Mouse (Mus musculus) right cerebral cortex, adult 18-20 months (tissue): ENCODE results near the gene Ubr7.

Experiments
- DNase-seq: peaks from one replicate; pipeline ENCODE4 v3.0.0; 2022; ENCODE audit warnings: mixed read lengths

The Ubr7 gene

DNA sequence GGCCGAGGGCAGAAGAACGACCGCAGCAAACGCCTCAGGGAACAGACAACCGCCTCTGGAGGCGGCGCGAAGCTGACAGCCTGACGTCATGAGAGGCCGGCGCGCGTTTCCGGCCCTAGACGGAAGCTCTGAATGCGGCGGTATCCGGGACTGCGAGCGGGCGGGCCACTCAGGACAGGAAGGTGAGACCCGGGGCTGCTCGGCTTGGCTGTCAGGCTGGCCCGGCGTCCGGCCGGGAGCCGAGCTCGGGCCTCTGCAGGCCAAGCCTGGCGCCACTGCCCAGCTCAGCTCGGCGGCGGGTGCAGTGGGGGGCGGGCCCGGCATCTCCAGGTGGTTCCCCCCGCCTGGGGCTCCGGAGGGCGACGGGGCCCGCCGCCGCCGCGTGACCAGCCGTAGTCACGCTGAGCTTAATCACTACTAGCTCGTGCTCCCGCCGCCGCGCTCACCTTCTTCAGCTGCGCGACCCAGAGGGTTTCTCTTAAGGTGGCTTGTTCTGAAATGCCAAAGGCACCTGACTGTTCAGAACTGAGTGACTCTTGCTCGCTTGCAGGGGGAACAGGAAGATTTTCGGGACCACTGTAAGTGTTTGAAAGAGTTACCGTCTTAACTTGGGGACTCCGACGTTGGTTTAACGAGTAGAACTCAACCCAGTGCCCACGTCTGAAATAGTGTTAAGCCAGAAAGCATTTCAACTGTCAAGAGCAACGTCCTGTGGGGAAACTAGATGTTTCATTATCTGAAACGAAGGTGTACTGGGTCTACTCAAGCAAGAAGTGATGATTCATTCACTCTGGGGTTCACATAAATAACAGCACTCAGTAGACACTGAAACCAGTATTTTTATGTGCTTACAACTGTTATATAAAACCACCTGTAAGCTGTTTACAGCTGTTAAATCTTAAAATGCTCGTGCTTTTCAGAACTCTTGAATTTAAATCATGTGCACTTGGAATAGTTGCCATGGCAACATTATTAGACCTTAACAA, 13.9 kb upstream of the Ubr7 start, which contains the start of the genes Moap1 and Tmem251:
Moap1 (minus strand) TSS at position 73 of the 986 bp plus-strand sequence.
Tmem251 (plus strand) TSS at position 174 of the 986 bp plus-strand sequence.
- DNase-seq: peak; percentile 93

DNA sequence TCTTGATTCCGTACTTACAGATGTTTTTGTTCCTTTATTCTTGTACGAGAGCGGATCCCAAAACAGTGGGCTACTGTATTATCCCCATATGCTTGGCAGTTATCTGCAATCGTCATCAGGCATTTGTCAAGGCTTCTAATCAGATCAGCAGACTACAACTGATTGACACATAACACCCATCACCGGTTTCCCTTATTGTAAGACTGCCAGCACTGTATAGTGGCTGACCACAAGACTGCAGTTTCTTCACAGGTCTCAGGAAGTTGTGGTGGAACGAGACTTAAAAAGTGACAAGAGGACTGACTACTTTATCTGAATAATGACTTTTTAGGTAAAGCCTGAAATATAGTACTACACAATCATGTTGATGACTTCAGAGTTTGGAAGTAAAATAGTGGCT, 12.9 kb upstream of the Ubr7 start:
- DNase-seq: no peak

DNA sequence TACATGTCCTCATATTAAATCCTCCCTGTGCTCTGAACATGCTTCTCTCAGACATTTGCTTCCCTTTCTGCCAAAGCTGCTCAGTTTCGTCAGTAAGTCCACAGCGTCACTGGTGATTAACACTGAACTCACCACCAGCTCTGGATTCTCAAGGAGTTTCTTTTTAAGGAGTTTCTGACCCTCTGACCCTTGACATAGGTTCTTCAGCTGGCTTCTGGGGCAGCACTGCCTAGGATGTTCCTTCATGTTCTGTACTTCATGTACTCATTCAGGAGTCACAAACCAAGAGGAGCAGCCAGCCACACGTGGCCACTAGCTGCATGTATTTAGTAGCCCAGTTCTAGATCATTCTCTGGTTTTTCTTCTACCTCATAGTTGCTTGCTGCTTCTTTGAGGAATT, 9.5 kb upstream of the Ubr7 start:
- DNase-seq: no peak

DNA sequence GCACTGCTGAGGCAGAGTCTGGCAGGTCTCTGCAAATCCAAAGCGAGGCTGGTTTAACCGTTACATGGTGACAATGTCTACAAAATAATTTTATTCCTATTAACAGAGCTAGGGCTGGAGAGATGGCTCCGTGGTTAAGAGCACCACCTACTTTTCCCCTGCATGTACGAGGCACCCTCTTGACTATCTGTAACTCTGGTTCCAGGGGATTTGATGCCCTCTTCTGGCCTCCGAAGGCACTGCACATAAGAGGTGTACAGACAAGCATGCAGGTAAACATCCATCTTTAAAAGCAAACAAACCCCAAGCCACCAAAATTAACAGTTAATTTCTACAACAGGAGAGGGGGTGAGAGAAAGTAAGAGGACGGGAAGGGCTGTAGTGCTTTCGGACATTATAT, 1.5 kb upstream of the Ubr7 start:
- DNase-seq: no peak

DNA sequence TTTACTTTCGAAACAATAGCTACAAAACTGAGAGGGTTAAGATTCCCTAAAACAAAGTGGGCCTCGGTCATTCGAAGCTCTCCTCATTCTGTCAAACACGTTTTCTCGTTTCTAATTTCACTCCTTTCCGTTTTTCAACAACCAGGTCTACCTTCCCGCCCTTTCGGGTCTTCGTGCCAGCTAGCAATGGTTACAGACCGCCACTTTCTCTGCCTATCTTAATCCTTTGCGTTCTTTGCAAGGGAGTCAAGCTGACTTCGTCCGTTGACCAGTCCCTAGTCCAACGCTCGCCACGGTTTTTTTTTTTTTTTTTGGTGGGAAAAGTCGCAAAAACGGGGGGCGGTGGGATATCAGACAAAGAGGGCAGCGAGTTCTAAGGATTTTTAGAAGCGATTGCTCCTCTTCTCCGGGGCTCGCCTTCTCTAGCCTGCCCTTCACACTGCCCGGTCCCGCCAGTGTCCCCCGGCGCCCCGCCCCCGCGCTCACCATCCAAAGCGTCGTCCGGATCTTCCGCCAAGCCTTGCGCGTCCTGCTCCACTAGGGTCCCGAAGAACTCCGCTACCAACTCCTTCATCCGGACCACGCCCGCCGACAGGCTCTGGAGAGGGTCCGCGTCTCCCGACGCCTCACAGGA, 595 bp upstream of the Ubr7 start:
- no peak for DNase-seq

DNA sequence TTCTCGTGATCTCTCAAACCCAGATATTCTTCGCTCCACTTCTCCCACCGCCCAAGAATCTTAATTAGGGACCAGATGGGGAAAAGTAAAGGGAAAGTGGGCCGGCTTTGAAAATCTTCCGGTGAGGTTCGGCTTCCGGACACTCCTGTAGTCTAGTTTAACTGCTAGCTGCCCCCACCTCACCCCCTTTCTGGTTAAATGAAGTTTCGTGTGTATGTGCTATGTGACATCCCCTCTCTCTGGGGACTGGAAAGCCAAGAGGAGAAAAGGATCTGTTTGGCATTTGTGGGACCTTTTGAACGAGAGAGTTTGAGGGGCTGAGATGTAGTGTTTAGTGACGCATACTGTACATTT, 613 bp downstream of the Ubr7 start, which contains the start of gene Gm20604:
Gm20604 (minus strand) TSS at position 270 of the 354 bp plus-strand sequence.
- DNase-seq: no peak

DNA sequence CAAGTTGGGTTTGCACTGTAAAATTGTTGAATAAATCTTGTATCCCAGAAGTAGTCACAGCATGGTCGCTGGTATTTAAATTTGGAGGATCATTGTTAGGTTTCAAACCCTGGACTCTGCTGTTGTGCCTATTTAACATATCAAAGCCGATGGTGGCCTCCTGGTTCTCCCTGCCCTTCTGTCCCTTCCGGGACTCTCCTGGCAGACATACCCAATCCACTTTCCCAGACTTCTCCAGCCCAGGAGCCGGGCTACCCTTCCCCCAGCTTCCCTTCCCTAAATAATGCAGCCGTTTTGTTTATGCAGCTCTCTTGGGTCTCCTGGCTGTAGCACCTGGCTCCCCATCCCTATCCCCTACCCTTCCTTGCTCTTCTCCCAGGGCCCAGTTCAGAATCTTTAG, 1.2 kb downstream of the Ubr7 start:
- DNase-seq: no peak

DNA sequence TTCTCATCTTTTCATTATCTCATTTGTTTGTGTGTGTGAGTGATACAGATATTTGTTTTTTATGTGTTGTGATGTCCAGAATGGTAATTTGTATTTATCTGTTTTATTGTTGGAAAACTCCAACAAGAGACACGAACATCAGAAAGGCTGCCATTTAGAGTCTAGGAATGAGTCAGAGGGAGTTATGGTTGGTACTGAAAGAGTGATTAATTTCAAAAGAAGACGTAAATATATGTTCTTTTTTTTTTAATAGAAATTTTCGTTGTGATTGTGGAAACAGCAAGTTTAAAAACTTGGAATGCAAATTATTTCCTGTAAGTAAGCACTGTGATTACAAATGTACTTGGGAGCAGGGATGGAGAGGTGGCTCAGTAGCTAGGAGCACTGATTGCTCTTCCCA, 3.9 kb downstream of the Ubr7 start:
- no peak for DNase-seq

DNA sequence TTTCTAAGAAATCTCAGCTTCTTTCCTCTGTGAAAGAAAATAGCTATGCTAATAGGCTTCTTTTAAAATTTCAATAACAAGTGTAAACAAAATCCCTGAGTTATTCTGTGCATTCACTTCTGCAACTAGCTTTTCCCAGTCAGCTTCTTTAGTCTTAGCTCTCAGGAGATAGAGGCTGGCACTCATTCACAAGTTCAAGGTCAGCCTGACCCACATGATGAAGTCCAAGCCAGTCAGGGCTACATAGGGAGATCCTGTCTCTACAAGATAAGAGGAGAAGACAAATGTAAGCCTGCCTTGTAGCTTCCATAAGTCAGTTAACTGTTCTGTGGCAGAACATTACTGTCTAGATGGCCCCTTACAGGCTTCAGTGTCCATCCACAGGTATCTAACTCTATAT, 5.9 kb downstream of the Ubr7 start:
- DNase-seq: no peak

DNA sequence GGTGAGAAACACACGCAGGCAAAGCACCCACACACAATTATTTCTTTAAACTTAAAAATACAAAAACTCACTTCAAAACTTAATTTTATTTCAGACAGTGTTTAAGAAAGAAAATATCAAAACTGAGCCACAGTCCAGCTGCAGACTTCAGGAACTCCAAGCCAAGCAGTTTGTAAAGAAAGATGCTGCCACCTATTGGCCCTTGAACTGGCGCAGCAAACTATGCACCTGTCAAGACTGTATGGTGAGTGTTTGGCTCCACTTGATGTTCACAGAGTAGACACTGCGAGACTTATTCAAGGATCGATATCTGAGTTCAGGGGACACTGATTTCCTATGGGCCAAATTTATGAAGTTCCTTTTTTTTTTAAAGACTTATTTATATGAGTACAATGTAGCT, 11.2 kb downstream of the Ubr7 start:
- DNase-seq: no peak

DNA sequence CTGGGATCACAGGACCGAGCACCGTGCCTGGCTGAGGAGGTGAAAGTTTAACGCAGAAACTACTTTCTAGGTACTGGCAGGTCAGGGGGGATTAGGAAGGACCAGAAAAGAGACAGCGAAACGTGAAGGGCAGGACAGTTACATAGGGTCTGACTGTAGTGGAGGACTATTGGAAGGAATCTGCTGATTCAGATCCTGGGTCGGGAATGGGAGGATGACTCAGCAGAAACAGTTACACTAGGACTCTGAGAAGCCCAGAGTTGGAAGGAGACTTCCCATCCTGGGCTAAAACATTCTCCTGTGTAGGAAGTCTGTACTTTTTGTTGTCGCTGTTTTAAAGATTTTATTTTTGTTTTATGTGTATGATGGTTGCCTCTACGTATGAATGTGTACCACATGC, 13.8 kb downstream of the Ubr7 start:
- DNase-seq: no peak

DNA sequence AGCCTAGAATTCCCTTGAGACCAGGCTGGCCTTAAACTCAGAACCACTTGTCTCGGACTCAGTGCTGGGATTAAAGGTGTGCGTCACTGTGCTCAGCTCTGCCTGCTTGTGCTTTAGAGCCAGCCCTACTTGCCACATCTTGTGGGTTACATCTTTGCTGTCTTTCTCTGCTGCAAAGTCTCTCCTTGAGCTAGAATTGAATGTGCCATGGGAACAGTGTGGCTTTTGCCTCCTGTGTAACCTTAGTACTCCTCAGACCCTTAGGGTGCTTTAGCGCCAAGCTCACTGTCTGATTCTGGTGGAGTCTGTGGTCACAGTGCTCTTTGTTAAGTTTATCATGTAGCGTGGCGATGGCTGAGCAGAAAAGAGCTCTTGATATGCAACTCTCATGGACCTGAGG, 14.9 kb downstream of the Ubr7 start:
- no peak for DNase-seq

DNA sequence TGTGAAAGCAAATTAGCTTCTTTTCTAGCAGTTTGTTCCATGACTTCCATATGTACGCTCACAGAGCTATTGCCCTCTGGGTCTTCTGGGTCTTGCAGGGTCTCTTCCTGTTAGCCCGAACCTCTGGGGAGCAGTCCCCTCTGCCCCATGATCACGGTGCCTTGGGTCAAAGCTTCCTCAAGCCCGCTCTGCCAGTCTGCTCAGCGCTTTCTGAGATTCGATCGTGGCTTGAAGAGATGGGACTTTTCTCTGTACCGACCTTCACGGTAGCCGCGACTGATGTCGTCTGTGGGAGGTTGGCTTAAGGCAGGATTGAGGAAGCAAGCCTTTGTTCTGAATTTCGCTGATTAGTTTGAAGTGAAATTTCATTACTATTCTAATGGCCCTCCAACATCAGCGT, 18.3 kb downstream of the Ubr7 start:
- DNase-seq: no peak

DNA sequence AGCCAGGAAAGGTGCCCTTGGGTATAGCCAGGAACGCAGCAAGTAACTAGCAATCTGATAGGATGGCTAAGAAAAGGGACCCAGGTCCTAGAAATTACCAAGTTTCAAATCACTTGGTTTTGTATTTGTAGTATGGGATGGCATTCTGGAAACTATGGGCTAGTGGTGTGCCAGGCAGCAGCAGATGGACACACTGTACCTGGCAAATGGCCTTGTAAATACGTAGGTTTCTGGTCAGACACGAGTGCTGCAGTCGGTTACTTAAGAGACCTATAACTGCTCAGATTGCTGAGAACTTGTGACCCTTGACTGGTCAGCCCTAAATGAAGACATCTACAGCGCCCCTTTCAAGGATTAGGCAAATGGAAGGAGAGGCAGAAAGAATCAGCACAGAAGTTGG, 20.4 kb downstream of the Ubr7 start:
- no peak for DNase-seq

DNA sequence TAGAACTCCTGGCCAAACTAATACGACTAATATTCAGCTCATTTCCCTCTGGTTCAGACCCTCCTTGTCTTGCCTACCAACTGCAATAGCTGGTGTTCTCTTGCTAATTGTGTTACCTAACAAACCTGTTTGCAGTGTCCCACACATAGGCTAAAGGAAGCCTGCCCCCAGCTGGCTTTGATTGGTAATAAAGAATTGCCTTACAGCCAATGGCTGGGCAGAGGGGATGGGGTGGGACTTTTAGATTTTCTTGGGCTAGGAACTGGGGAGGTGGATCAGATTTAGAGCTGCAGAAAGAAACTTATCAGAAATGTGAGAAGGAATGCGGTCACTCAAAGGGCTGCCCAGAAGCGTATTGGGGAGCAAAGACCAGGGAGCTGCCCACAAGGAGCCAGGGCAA, 21.7 kb downstream of the Ubr7 start:
- DNase-seq: no peak

DNA sequence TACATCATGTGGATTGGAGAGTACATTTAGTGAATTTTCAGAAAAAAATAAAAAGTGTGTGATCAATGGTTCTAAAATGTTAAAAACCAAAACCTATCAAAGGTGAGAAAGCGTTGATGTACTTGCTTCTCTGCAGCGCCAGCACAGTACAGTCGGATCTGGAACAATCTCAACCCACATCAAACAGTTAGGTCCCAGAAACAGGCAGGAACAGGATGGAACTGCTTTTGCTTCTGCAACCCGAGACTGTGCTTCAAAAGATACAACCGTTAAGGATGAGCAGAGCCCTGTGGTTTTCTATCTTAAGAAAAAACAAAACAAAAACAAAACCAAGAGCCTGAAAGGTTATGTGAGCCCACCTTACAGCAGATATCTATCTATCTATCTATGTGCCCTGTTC, 25.1 kb downstream of the Ubr7 start:
- DNase-seq: no peak

DNA sequence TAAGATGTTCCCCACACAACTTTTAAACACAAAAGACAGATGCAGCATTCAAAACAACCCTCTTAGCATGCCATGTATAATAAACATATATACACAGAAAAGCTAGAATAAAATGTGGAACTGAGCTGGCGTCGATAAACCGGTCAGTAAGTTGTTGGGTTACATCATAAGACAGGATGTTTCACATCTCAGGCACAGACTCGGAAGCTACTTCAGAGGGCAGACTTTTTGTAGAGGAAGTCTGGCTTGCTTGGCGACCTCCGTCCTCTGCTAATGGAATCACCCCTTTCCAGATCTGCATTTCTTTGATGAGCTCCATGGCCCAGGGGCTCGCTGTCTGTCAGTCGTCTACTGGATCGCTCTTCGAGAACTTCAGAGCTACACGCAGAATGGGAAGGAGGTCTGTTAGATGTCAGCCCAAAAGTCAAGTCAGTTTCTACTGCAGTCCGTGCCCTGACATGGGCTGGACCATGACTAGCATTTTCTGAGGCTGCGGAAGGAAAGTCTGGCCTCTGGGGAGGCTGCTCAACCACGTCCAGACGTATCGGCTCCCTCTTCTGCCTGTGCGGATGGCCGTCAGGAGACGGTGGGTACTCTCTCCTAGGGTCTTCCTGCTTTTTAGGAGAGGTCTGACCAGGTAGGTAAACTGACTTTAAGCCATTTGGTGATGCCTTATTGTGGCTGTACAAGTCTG, 27.3 kb downstream of the Ubr7 start:
- DNase-seq: no peak

DNA sequence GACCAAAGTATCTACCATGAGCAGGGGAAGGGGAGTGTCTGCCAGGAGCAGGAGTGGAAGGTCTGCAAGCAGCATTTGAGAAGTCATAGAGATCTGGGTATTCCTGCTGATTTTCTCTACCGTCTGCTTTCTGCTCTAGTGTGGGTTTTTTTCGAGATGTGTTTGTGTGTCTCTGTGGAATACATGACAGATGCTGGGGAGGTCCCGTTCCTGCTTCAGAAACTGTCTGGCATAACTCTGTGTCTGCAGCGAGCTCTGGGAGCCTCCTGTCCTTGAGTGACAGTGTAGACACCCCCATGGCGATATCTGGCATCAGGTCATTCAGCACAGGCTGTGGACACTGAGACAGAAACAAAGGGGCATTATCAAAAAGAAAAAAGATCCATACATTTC, 27.8 kb downstream of the Ubr7 start:
- no peak for DNase-seq

DNA sequence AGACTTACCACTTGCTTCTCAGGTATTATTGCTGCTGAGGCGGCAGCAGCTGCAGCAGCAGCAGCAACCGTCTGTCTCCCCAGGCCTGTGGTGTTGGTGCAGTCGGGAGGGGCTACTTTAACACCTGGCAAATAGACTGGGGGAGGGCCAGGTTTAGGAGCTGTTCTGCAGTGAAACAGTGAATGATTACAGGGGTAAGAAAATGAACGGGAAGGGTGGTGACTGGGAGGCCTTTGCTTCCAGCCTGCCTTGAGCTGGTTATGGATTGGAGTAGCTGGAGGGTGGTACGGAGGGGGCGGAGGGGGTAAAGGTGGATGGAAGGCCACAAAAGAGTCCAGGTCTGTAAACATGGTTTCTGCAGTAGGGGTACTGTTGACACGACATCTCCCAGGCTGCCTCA, 30.2 kb downstream of the Ubr7 start:
- DNase-seq: no peak

DNA sequence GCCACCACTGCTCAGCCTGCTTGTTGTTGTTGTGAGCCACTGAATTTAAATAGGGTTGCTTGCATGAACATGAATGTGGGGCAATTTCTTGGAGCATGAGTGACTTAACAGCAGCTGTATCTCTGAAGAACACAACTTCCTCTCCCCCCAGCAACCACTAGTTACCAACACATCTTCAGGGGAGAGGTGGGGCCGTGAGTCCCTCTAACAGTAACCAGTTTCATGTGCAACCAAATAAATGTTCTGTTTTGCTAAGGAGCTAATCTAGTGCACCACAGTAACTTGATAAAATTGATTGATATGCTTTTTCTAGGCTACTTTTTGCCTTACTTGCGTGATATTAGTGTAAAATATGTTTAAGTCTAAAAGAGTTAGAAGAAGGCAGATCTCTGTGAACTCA, 41.8 kb downstream of the Ubr7 start:
- no peak for DNase-seq

DNA sequence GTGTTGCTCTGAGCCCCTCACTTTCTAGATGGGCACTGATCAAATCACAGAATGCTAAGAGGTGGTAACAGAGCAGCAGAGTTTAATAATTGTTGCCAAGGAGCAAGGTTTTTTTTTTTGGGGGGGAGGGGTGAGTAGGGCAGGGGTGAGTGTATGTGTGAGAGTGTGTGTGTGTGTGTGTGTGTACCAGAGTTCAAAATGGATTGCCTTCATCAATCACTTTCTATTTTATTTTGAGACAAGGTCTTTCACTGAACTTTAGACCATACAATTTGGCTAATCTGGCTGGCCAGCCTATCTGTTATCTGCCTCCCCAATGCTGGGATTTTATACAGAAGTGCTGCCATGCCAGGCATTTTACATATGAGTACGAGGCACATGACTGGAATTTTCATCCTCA, 57.1 kb downstream of the Ubr7 start:
- no peak for DNase-seq

DNA sequence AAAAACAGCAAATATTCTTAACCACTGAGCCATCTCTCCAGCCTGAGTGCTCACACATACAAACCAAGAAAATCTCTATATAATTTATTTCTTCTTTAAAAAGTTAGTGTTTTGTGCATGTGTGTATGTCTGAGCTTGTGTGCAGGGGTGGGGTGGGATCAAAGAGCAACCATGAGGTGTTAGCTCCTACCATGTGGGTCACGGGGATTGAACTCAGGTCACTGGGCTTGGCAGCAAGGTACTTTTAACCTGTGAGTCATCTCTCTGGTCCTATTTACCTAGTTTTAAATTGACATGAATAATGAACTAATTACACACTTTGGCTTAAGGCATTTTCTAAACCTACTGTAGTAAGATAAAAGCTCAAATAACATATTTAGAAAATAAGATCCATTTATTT, 68.6 kb downstream of the Ubr7 start:
- no peak for DNase-seq

DNA sequence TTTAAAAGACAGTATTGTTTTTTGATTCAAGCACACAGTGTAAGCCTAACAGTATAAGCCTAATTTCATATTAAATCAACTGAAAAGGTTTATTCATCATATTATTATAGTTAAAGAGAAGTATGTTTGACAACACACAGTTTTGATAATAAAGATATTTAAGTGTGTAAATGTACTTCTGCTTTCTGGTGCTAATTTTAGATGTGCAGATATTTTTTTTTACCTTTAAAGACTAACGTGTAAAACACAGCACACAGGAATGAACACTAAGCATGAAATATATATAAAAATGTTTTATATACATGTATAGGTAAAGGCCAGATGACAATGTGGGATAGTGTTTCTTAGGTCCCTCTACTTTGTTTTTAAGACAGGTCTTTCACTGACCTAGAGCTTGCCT, 69.4 kb downstream of the Ubr7 start:
- no peak for DNase-seq
